Mouse (Mus musculus): ENCODE results near the gene Pramel6. TPM values are rescaled to one million over a fixed set of nuclear protein-coding genes. Genes with fewer than 3 reads are reported as not detected.

Pramel6 gene
- polyA plus RNA-seq, 1 experiment: not detected

DNA sequence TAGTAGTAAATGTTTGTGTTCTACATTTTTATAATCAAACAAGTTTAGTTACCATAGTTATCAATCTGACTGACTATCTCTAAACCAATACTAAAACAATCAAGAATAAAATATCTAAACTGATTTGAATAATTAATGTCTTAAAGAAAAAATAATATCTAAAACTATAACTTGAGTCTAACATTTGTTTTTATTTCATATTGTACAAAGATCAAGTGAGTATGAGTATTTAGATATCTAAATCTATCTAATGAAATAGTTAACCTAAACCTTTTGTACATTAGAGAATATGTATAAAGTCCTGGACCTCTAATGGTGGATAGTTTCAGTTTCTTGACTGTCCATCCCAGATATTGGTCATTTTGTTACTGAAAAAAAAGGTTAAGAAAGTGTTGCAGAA, 25.1 kb downstream of the Pramel6 start, which contains the start of gene Olfr153:
TSS of gene Olfr153 (plus strand) at position 301 of the 400 bp plus-strand sequence.
- Histone ChIP-seq H3K27ac (ENCODE audit: insufficient read depth, low read depth, low read length) (no peak within 1 kb of the TSS), H3K4me3 (ENCODE audit: insufficient read depth, low read length) (no peak within 1 kb of the TSS), H3K4me1 (ENCODE audit: control insufficient read depth, insufficient read depth, low read length) (no peaks in the 10 kb centered on the region)
- TF ChIP-seq POLR2A (IDR thresholded peaks at IDR 0.05; ENCODE audit: borderline replicate concordance, low read depth, low read length): no peak
- no peak for TF ChIP-seq CTCF (IDR thresholded peaks at IDR 0.05; ENCODE audit: low read depth, low read length)

GRCm38 (mm10) chr2:87534826-87535225, 28.5 kb downstream of the Pramel6 start:
- H3K27ac ChIP-seq (ENCODE audit: insufficient read depth, low read depth, low read length): no peak overlapping the region
- TF ChIP-seq POLR2A (IDR thresholded peaks at IDR 0.05; ENCODE audit: borderline replicate concordance, low read depth, low read length): no peak
- no peak for TF ChIP-seq CTCF (IDR thresholded peaks at IDR 0.05; ENCODE audit: low read depth, low read length)
- H3K4me1 ChIP-seq (ENCODE audit: control insufficient read depth, insufficient read depth, low read length): no peaks in the 10 kb centered on the region
- no peak overlapping the region for H3K4me3 ChIP-seq (ENCODE audit: insufficient read depth, low read length)

- H3K4me3 ChIP-seq (ENCODE audit: insufficient read depth, low read length): no peak within 1 kb of the TSS
- no peaks in the 10 kb centered on the region for H3K4me1 ChIP-seq (ENCODE audit: control insufficient read depth, insufficient read depth, low read length)
- H3K27ac ChIP-seq (ENCODE audit: insufficient read depth, low read depth, low read length): no peak within 1 kb of the TSS
- no peak for TF ChIP-seq POLR2A (IDR thresholded peaks at IDR 0.05; ENCODE audit: borderline replicate concordance, low read depth, low read length)
- no peak for TF ChIP-seq CTCF (IDR thresholded peaks at IDR 0.05; ENCODE audit: low read depth, low read length)
Observed at GRCm38 (mm10) chr2:87545442-87545841, 39.1 kb downstream of the Pramel6 start, which contains the start of gene Olfr1128. Gene Olfr1128, minus strand, starts transcription at chr2:87545542.

Other genes starting within 250 kb of the Pramel6 start
- not detected in 2 replicates for gene Olfr1116, start 239.0 kb upstream of the Pramel6 start, polyA plus RNA-seq (2012; ENCODE audit: insufficient read depth, insufficient read length, missing spikeins)
- not detected in 2 replicates for gene Olfr1118, start 199.0 kb upstream of the Pramel6 start, polyA plus RNA-seq (2012; ENCODE audit: insufficient read depth, insufficient read length, missing spikeins)
- gene Olfr1120, start 151.8 kb upstream of the Pramel6 start, polyA plus RNA-seq (2012; ENCODE audit: insufficient read depth, insufficient read length, missing spikeins): not detected in 2 replicates
- gene Olfr1121, start 136.7 kb upstream of the Pramel6 start, polyA plus RNA-seq (2012; ENCODE audit: insufficient read depth, insufficient read length, missing spikeins): not detected in 2 replicates
- gene Olfr1122, start 120.7 kb upstream of the Pramel6 start, polyA plus RNA-seq (2012; ENCODE audit: insufficient read depth, insufficient read length, missing spikeins): not detected in 2 replicates
- gene Olfr1123, start 89.9 kb upstream of the Pramel6 start, polyA plus RNA-seq (2012; ENCODE audit: insufficient read depth, insufficient read length, missing spikeins): not detected in 2 replicates
- gene Olfr1124, start 76.3 kb upstream of the Pramel6 start, polyA plus RNA-seq (2012; ENCODE audit: insufficient read depth, insufficient read length, missing spikeins): not detected in 2 replicates
- gene Olfr1126, start 52.6 kb upstream of the Pramel6 start, polyA plus RNA-seq (2012; ENCODE audit: insufficient read depth, insufficient read length, missing spikeins): not detected in 2 replicates
- gene Pramel7, start 9.5 kb upstream of the Pramel6 start, polyA plus RNA-seq (2012; ENCODE audit: insufficient read depth, insufficient read length, missing spikeins): not detected in 2 replicates
- gene Olfr153, start 25.2 kb downstream of the Pramel6 start, polyA plus RNA-seq (2012; ENCODE audit: insufficient read depth, insufficient read length, missing spikeins): not detected in 2 replicates
- not detected in 2 replicates for gene Olfr1128, start 39.0 kb downstream of the Pramel6 start, polyA plus RNA-seq (2012; ENCODE audit: insufficient read depth, insufficient read length, missing spikeins)
- 0.60 TPM in 1 of 2 replicates, not detected in the other for gene Olfr1129, start 67.3 kb downstream of the Pramel6 start, polyA plus RNA-seq (2012; ENCODE audit: insufficient read depth, insufficient read length, missing spikeins)
- not detected in 2 replicates for gene Olfr1130, start 99.6 kb downstream of the Pramel6 start, polyA plus RNA-seq (2012; ENCODE audit: insufficient read depth, insufficient read length, missing spikeins)
- gene Olfr1131, start 120.5 kb downstream of the Pramel6 start, polyA plus RNA-seq (2012; ENCODE audit: insufficient read depth, insufficient read length, missing spikeins): not detected in 2 replicates
- not detected in 2 replicates for gene Olfr1132, start 131.0 kb downstream of the Pramel6 start, polyA plus RNA-seq (2012; ENCODE audit: insufficient read depth, insufficient read length, missing spikeins)
- gene Olfr1133, start 140.8 kb downstream of the Pramel6 start, polyA plus RNA-seq (2012; ENCODE audit: insufficient read depth, insufficient read length, missing spikeins): not detected in 2 replicates
- gene Olfr1134, start 151.9 kb downstream of the Pramel6 start, polyA plus RNA-seq (2012; ENCODE audit: insufficient read depth, insufficient read length, missing spikeins): not detected in 2 replicates
- not detected in 2 replicates for gene Olfr1135, start 167.1 kb downstream of the Pramel6 start, polyA plus RNA-seq (2012; ENCODE audit: insufficient read depth, insufficient read length, missing spikeins)
- not detected in 2 replicates for gene Olfr1136, start 187.4 kb downstream of the Pramel6 start, polyA plus RNA-seq (2012; ENCODE audit: insufficient read depth, insufficient read length, missing spikeins)
- gene Olfr1137, start 206.6 kb downstream of the Pramel6 start, polyA plus RNA-seq (2012; ENCODE audit: insufficient read depth, insufficient read length, missing spikeins): not detected in 2 replicates
- gene Olfr1138, start 233.4 kb downstream of the Pramel6 start, polyA plus RNA-seq (2012; ENCODE audit: insufficient read depth, insufficient read length, missing spikeins): not detected in 2 replicates
- not detected in 2 replicates for gene Olfr1140, start 237.2 kb downstream of the Pramel6 start, polyA plus RNA-seq (2012; ENCODE audit: insufficient read depth, insufficient read length, missing spikeins)
- gene Olfr1141, start 247.4 kb downstream of the Pramel6 start, polyA plus RNA-seq (2012; ENCODE audit: insufficient read depth, insufficient read length, missing spikeins): not detected in 2 replicates

Data from bone marrow macrophage, adult 2 months (primary cell).